Mouse (Mus musculus) lung, adult 2 months (tissue): ENCODE data around the gene Phgr1. TPM values are rescaled to one million over a fixed set of nuclear protein-coding genes. Genes with fewer than 3 reads are reported as not detected.

Experiments used
- DNase-seq: peaks from one replicate; pipeline ENCODE4 v3.0.0; 2022
- H3K4me1 ChIP-seq: fragments of 200-500 bp; 2 replicates; pipeline ENCODE4 v1.6.1; 2011; ENCODE audit warnings: low read length; ENCODE audit not compliant: control insufficient read depth, insufficient read depth
- H3K4me3 ChIP-seq: fragments of 200-500 bp; replicated peaks from 2 replicates; pipeline ENCODE3; 2011; ENCODE audit warnings: low read depth, mild to moderate bottlenecking, control low read depth, low read length; ENCODE audit errors: extremely low read depth
- CTCF ChIP-seq: fragments of 200-500 bp; IDR thresholded peaks from 2 replicates; pipeline ENCODE4 v1.5.1; 2011; ENCODE audit warnings: mild to moderate bottlenecking, low read length, control low read depth; ENCODE audit not compliant: insufficient read depth
- POLR2A ChIP-seq: fragments of 200-500 bp; IDR thresholded peaks from 2 replicates; pipeline ENCODE4 v1.6.1; 2011; ENCODE audit warnings: low read depth, mild to moderate bottlenecking, control low read depth, low read length, borderline replicate concordance; ENCODE audit errors: extremely low read depth
- WGBS: fragments of 180-500 bp; shearing (Covaris S2); methylation state at CpG from one replicate; pipeline ENCODE4 v1.1.7; 2018; 5-methylcytosine and 5-hydroxymethylcytosine counted together
- polyA plus RNA-seq: library from polyadenylated mRNA; depleted of rRNA; stranded (reverse); fragments of >200 nt; gene quantifications from 2 replicates; pipeline ENCODE4 v1.2.3, GENCODE M21; 2012

The Phgr1 gene
- polyA plus RNA-seq, 1 experiment = 2.2 TPM

DNA sequence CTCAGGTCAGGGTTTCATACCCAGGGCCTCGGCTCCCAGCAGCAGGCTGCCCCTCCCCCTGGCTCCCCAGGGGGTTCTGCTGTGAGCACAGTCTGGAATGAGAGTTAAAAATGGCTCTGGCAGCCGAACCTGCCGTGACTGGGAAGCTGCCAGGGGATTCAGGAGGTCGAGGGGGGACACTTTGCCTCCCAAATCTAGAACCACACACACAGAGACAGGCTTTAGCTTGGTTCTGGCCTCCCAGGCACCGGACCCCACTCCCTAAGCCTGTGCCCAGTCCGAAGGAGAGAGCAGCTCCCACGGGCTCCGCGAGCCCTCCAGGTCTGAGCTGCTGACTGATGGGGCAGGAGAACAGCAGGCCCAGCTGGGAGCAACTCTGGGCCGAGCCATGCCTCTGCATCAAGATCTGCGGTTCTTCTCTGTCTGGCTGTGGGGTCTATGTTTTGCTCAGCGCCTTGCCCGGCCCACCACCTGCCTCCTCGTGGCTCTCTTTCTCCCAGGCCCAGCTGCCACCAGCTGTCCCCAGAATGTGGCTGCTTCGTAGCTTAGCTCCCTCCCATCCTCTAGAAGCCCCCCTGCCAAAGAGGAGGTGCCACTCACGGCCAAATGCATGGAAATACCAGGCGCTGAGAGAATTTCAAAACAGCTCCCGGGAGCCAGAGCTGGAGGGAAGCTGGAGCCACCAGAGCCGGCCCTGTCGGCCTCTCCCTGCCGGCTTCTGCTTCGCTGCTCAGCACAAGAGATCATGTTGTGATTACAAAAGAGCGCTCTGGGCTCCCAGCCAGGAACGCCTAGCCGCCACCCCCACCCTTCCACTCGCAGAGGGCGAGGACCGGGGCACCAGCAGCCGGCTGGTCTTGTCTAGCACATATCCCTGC is 10.4 kb upstream of the Phgr1 start, which contains the start of gene Ccdc9b:
Gene Ccdc9b, minus strand, starts transcription at position 756 of the 878 bp plus-strand sequence.
- H3K4me3 ChIP-seq = peak within 1 kb of the TSS; percentile 80
- WGBS = 6% methylated on average over 29 of the region's 29 CpGs
- H3K4me1 ChIP-seq = peaks cover 38% of the 10 kb centered on the region
- TF ChIP-seq CTCF = no peak
- peak; percentile 75; the same call in 1 of the 2 replicates for TF ChIP-seq POLR2A
- peak; percentile 96 for DNase-seq

DNA sequence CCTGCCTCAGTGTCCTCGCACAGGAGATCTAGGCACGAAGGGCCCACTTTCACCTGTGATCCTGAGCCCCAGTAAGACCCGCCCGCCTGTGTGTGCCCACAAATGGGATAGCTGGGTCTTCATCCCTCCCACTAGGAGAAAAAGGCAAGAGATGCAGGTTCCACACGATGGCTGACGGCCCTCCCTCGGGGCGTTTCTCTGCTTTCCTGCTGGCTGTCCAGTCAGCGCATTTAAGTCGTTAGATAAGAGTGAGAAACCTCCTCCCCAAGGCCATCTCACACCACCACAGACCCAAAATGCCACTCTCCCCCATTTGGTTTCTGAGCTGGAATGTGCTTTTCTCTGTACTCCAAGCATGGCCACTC is 9.8 kb upstream of the Phgr1 start:
- no peak for TF ChIP-seq CTCF
- no peak for TF ChIP-seq POLR2A
- WGBS = 11% methylated on average over 10 of the region's 10 CpGs
- H3K4me3 ChIP-seq = peak overlapping the region; percentile 54
- H3K4me1 ChIP-seq = peaks cover 38% of the 10 kb centered on the region
- DNase-seq = no peak

DNA sequence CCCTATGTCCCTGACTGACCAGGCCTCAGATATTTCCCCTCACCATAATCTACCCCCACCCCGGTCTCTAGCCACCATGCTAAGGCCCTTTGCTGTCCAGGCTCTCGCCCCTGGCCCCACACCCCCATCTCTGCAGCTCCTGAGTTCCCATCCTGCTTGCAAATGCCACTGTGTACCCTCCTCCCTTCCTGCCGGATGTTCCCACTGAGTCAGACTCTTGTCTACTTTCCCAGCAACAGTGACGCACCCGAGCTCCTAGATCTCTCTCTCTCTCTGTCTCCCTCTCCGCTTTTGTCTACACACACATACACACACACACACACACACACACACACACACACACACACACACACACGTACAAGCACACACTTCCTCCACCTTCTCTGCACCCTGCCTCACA is 9.1 kb upstream of the Phgr1 start:
- DNase-seq = peak; percentile 50
- WGBS = 35% methylated on average over 7 of the region's 7 CpGs
- no peak for TF ChIP-seq CTCF
- TF ChIP-seq POLR2A = peak; percentile 73; the same call in 1 of the 2 replicates
- Histone ChIP-seq H3K4me1 (peaks cover 38% of the 10 kb centered on the region), H3K4me3 (no peak overlapping the region)

DNA sequence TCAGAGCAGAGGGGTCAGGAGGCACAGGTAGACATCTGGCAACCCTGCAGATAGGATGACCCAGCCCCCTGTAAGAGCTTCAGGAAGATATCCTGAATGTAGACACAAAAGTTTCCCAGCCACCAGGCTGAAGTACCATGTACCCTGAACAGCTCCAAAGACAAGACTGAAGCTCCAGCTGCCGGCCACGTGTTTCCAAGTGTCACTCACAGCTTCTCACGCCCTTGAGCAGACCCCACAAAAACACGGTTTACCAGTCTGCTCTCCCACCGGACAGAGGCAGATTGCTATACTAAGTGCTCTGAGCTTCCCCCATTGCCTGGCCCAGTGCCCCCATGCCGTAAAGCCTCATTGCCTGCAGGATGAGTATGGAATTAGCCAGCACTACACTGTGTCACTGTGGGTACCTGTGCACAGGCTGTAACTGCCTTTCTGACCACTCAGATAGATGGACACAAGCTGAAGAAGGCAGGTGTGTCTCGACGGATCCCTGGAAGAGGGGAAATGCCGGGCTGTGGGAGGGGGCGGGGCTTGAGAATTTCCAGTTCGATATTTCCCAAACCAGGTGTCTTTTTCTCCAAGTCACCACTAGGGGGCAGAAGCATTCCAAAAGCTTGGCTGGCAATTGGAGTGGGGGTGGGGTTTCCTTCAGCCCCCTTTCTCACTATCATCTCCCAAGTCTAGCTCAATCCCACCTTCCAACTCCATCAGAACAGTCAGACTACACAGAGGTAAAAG is 8.3 kb upstream of the Phgr1 start:
- H3K4me3 ChIP-seq = peak overlapping the region; percentile 21
- WGBS = 17% methylated on average over 11 of the region's 11 CpGs
- TF ChIP-seq CTCF (peak; percentile 53), POLR2A (no peak)
- H3K4me1 ChIP-seq = peaks cover 38% of the 10 kb centered on the region
- DNase-seq = peak; percentile 46

DNA sequence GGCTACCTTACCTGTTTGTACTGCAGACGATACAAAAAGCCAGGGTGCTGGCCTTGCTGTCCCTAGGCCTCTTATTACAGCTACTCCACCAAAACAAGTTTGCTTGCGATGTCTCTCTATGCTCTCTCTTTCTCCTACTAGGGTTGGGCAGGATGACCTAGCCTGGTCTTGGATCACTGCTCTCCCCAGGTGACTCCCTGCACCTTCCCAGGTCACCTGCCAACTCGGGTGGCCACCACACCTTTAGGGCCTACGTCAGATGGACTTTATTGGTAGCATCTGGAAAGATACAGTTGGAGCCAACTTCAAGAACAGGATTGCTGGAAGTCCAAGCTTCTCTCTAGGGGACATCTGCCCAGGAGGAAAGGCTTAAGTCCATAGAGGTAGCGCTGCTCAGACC is 7.7 kb upstream of the Phgr1 start:
- peak; percentile 14 for DNase-seq
- Histone ChIP-seq H3K4me1 (peaks cover 35% of the 10 kb centered on the region), H3K4me3 (no peak overlapping the region)
- 81% methylated on average over 5 of the region's 5 CpGs for WGBS
- TF ChIP-seq POLR2A = no peak
- no peak for TF ChIP-seq CTCF

DNA sequence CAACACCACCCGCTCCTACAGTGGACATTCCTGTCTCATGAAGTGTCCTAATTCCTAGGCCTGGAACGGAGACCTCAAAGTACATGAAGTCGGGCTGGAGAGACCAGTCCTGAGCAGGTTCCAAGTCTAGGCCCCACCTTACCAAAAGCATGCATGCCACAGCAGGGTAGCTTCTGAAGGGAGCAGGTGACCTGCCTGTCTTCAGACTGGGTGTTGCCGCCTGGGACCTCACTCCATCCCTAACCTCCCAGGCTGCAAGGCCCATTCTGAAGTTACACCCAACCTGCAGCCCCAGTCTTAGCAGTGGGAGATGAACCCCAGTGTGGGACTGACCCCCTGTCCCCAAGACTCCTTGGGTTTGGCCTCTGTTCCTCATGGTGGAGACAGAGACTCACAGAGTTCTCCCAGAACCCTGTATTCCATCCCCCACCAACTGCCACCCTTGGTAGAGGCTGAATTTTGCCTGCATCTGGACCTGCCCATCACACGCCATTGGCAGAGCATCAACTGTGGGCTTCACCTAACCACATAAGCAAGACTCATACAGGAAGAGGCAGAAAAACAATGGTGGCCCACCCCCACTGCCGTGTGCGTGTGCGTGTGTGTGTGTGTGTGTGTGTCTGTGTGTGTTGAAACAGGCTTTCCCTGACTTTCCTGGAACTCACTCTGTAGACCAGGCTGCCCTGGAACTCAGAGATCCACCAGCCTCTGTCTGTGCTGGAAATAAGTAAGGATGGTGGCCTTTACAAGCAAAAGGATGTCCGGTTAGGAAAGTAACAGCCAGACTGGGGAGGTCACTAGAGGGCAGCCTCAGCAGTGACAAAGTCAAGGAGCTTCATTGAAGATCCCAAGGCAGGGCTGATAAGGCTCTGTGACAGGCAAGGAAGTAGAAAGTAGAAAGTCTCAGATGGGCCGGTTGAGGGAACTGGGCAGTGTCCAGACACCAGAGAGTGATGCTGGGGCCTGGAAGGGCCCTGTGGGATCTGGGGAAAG is 6.2 kb upstream of the Phgr1 start:
- WGBS = 58% methylated on average over 10 of the region's 10 CpGs
- DNase-seq = peak; percentile 15
- Histone ChIP-seq H3K4me1 (peaks cover 21% of the 10 kb centered on the region), H3K4me3 (no peak overlapping the region)
- TF ChIP-seq POLR2A = no peak
- TF ChIP-seq CTCF = 0 out of 2 replicates have a peak, but pooled peaks have one; percentile 10

DNA sequence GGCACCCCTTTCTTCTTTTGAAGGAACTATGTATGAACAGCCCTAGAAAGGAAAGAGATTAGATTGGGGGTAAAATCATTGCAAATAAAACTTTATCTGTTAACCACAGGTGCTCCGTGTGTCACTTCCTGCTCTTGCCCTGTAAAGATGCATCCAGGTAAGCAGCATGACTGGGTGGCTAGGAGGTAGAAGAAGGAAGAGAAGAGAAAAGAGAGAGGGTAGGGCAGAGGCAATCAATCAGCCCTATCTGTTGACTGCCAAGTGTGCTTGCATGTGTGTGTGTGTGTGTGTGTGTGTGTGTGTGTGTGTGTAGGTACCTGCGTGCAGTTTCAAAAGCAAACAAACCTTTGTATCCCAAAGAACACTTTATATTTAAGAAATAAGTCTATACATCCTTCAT is 2.0 kb downstream of the Phgr1 start:
- no peak for DNase-seq

DNA sequence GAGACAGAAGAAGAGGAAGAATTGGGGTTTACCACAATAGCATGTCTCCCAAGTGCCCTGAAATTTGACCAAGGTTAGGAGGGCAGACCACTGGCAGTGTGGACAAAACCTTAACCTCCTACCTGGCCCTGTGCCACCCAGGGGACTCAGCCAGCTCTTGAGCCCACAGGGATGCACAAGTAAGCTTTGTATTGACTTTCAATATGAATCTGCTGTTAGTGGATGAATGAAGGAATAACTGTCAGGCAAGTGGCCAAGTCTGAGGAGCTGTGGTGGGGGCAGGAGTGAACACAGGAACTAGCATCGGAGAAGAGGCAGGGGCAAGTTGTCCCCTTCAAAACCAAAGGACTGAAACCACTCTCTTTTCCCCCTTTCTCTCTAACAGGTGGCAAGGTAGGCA is 2.8 kb downstream of the Phgr1 start:
- WGBS = 13% methylated on average over 1 of the region's 1 CpGs
- Histone ChIP-seq H3K4me1 (peaks cover 5% of the 10 kb centered on the region; the same call in 1 of the 2 replicates), H3K4me3 (no peak overlapping the region)
- no peak for DNase-seq
- TF ChIP-seq CTCF = no peak
- TF ChIP-seq POLR2A = no peak

More for the DNA sequence above, 2.0 kb downstream of the Phgr1 start:
- H3K4me3 ChIP-seq = no peak overlapping the region
- WGBS = 62% methylated on average over 2 of the region's 2 CpGs
- peaks cover 5% of the 10 kb centered on the region; the same call in 1 of the 2 replicates for H3K4me1 ChIP-seq
- TF ChIP-seq POLR2A (no peak), CTCF (no peak)
